Mouse (Mus musculus): ENCODE data around the gene Olfr1205.

Olfr1205 gene

DNA sequence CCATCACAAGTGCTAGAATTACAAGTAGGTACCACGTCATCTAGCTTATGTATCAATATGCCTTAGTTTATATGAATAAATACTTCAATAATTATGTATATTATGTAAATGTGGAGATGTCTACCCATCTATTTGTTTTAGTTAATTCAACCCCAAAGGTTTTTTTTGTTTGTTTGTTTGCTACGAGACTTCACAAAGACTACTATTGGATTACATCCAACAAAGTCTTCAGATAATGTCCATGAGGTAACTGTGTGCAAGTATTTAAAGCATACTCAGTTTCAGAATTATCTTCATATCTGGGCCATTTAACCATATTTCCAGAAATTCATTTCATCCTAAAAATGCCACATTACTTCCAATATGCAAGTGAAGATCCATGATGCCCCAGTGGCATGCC, at the start of gene Olfr1205:
Olfr1205 (plus strand) TSS at position 301 of the 400 bp plus-strand sequence.
- no peak for DNase-seq (ENCODE audit: extremely low spot score, low spot score)

DNA sequence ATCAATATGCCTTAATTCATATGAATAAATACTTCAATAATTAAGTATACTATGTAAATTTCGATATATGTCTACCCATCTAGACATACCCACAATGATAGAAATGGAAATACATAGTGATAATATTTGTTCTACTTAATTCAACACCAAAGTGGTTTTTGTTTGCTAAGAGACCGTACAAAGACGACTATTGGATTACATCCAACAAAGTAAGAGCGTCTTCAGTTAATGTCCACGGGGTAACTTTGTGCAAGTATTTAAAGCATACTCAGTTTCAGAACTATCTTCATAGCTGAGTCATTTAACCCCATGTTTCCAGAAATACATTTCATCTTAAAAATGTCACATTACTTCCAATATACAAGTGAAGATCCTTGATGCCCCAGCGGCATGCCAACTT, 36.8 kb upstream of the Olfr1205 start, which contains the start of gene Olfr1201:
Olfr1201 (plus strand) TSS at position 301 of the 400 bp plus-strand sequence.
- DNase-seq (ENCODE audit: extremely low spot score, low spot score): no peak

DNA sequence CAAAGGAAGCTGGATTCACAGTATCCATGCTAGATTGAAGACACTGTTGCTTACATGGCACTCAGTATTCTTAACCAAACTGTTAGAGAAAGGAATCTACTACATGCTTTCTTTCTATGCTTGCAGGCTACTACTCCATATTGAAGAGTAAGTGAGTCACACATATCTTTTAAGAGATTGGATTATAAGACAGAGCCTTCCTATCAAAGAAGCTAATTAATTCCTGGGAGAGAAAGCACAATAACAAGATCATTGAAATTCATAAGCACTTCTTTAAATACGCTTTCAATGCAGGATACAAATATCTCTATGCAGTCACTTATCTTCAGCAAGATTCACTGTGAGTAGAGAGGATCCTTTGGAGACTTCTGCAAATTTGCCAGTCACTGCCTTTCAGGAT, 15.3 kb upstream of the Olfr1205 start, which contains the start of gene Olfr1202:
Olfr1202 (plus strand) TSS at position 301 of the 400 bp plus-strand sequence.
- no peak for DNase-seq (ENCODE audit: extremely low spot score, low spot score)

DNA sequence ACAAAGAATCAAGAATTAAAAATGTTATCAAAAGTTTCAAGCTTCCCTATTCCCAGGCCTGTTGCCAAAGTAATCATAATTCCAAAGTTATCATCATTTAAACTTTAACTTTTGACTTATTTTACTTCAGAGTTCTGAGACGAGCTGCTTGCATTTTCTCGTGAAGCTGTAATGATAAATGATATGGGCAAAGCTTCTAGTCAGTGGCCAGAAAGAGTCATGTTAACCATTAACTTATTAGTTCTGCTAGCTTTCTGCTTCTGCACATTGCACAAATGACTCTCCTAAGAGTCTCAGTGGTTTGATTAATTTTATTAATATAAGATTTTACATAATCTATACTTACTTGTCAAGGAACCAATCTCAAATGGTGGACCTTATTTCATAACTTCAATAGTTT, 8.9 kb downstream of the Olfr1205 start:
- DNase-seq (ENCODE audit: extremely low spot score, low spot score): no peak

DNA sequence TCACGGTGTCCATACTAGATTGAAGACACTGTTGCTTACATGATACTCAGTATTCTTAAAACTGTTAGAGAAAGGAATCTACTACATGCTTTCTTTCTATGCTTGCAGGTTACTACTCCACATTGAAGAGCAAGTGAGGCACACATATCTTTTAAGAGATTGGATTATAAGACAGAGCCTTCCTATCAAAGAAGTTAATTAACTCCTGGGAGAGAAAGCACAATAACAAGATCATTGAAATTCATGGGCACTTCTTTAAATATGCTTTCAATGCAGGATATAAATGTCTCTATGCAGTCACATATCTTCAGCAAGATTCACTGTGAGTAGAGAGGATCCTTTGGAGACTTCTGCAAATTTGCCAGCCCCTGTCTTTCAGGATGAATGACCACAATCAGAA, 19.5 kb downstream of the Olfr1205 start, which contains the start of gene Olfr1204:
Olfr1204 (plus strand) TSS at position 301 of the 400 bp plus-strand sequence.
- no peak for DNase-seq (ENCODE audit: extremely low spot score, low spot score)

DNA sequence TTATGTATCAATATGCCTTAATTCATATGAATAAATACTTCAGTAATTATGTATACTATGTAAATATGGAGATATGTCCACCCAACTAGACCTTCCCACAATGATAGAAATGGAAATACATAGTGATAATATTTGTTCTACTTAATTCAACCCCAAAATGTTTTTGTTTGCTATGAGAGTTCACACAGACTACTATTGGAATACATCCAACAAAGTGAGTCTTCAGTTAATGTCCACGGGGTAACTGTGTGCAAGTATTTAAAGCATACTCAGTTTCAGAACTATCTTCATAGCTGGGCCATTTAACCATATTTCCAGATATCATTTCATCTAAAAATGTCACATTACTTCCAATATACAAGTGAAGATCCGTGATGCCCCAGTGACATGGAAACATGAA, 33.4 kb downstream of the Olfr1205 start, which contains the start of gene Olfr1206:
Olfr1206 (plus strand) TSS at position 301 of the 400 bp plus-strand sequence.
- no peak for DNase-seq (ENCODE audit: extremely low spot score, low spot score)

Data from neural tube, embryonic 10.5 days (tissue).